Mouse (Mus musculus): Measurements from ENCODE around the gene Coro2b. TPM values are rescaled to one million over a fixed set of nuclear protein-coding genes. Genes with fewer than 3 reads are reported as not detected.
A peak's percentile ranks its signal among the peaks of the same experiment; 100 is the strongest.

Gene Coro2b
- polyA plus RNA-seq, 1 experiment = 6.1 TPM

- peak overlapping the region; percentile 24 for H3K27ac ChIP-seq (replicated peaks; ENCODE audit: low read depth, low read length)
- H3K4me1 ChIP-seq (ENCODE audit: control insufficient read depth, insufficient read depth, insufficient read length, low read length) = peaks cover 24% of the 10 kb centered on the region
- no peak overlapping the region for H3K4me3 ChIP-seq (ENCODE audit: insufficient read depth, low read depth, low read length)
Measured at GRCm38 (mm10) chr9:62513492-62514133, 23.2 kb downstream of the Coro2b start.

- H3K27ac ChIP-seq (replicated peaks; ENCODE audit: low read depth, low read length) = no peak overlapping the region
- peaks cover 47% of the 10 kb centered on the region for H3K4me1 ChIP-seq (ENCODE audit: control insufficient read depth, insufficient read depth, insufficient read length, low read length)
- H3K4me3 ChIP-seq (ENCODE audit: insufficient read depth, low read depth, low read length) = no peak overlapping the region
Measured at GRCm38 (mm10) chr9:62510530-62510936, 26.3 kb downstream of the Coro2b start.

DNA sequence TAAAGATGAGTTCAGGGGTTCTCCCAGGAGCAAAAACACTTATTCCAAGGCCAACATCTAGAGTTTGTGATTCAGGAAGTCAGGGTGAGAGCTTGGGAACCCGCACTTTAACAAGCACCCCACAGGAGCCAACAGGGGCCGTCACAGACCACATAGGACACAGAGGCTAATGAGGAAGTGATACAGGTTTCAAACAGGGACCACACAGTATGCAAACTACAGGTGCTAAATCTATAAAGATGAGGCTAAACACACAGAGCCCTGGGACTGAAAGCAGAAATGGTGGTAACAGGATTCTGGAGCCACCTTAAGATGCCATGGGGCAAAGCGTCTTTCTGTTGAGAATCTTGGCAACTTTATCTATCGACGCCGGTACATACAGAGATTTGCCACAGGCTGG lies 27.2 kb downstream of the Coro2b start:
- Histone ChIP-seq H3K4me1 (ENCODE audit: control insufficient read depth, insufficient read depth, insufficient read length, low read length) (peaks cover 48% of the 10 kb centered on the region), H3K27ac (replicated peaks; ENCODE audit: low read depth, low read length) (no peak overlapping the region), H3K4me3 (ENCODE audit: insufficient read depth, low read depth, low read length) (no peak overlapping the region)

- H3K4me1 ChIP-seq (ENCODE audit: control insufficient read depth, insufficient read depth, insufficient read length, low read length) = peaks cover 46% of the 10 kb centered on the region
- no peak overlapping the region for H3K4me3 ChIP-seq (ENCODE audit: insufficient read depth, low read depth, low read length)
- no peak overlapping the region for H3K27ac ChIP-seq (replicated peaks; ENCODE audit: low read depth, low read length)
Measured at GRCm38 (mm10) chr9:62508740-62509524, 27.9 kb downstream of the Coro2b start.

- Histone ChIP-seq H3K4me3 (ENCODE audit: insufficient read depth, low read depth, low read length) (no peak overlapping the region), H3K4me1 (ENCODE audit: control insufficient read depth, insufficient read depth, insufficient read length, low read length) (peaks cover 44% of the 10 kb centered on the region), H3K27ac (replicated peaks; ENCODE audit: low read depth, low read length) (peak overlapping the region; percentile 93)
Measured at GRCm38 (mm10) chr9:62506467-62507067, 30.3 kb downstream of the Coro2b start.

- H3K4me1 ChIP-seq (ENCODE audit: control insufficient read depth, insufficient read depth, insufficient read length, low read length) = peaks cover 43% of the 10 kb centered on the region
- no peak overlapping the region for H3K27ac ChIP-seq (replicated peaks; ENCODE audit: low read depth, low read length)
Measured at GRCm38 (mm10) chr9:62504129-62504528, 32.7 kb downstream of the Coro2b start.

DNA sequence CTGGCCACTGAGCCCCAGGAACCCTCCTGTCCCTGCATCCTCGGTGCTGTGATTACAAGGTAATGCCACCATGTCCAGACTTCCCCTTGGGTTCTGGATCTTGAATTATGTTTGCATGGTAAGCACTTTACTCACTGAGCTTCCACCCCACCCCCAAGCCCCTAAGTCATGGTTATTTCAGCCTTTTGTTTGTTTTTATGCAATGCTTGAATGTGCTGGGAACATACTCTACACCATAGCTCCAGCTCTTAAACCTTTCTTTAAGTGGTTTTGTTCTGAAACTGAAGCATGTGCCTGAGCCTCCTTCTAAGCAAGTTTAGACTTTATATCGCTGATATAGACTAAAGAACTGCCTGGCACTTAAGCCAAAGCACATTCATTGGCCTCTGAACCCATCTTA lies 34.5 kb downstream of the Coro2b start:
- Histone ChIP-seq H3K4me3 (ENCODE audit: insufficient read depth, low read depth, low read length) (no peak overlapping the region), H3K27ac (replicated peaks; ENCODE audit: low read depth, low read length) (no peak overlapping the region), H3K4me1 (ENCODE audit: control insufficient read depth, insufficient read depth, insufficient read length, low read length) (peaks cover 49% of the 10 kb centered on the region)

More at GRCm38 (mm10) chr9:62504129-62504528, 32.7 kb downstream of the Coro2b start:
- no peak overlapping the region for H3K4me3 ChIP-seq (ENCODE audit: insufficient read depth, low read depth, low read length)

DNA sequence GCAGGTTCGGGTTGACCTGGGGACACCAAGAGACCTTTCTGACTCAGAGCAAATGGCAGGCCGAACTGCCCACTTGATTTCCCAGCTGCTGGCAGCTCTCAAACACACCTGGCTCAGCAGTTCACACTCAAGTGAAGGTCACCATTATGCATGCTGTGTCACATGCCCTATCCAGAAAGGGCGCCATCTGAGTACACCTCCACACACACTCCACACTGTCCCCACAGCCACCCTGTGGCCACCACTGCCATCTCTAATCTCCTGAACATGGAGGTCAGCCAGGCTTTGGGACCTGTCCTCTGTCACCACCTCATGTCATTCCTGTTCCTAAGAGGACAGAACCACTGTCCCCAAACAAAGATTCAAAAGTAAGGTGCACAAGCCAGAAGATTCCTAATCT lies 35.3 kb downstream of the Coro2b start:
- Histone ChIP-seq H3K4me3 (ENCODE audit: insufficient read depth, low read depth, low read length) (no peak overlapping the region), H3K4me1 (ENCODE audit: control insufficient read depth, insufficient read depth, insufficient read length, low read length) (peaks cover 45% of the 10 kb centered on the region), H3K27ac (replicated peaks; ENCODE audit: low read depth, low read length) (no peak overlapping the region)

GRCm38 (mm10) chr9:62500007-62500406 lies 36.8 kb downstream of the Coro2b start:
- H3K27ac ChIP-seq (replicated peaks; ENCODE audit: low read depth, low read length) = no peak overlapping the region
- H3K4me1 ChIP-seq (ENCODE audit: control insufficient read depth, insufficient read depth, insufficient read length, low read length) = peaks cover 31% of the 10 kb centered on the region
- H3K4me3 ChIP-seq (ENCODE audit: insufficient read depth, low read depth, low read length) = no peak overlapping the region

DNA sequence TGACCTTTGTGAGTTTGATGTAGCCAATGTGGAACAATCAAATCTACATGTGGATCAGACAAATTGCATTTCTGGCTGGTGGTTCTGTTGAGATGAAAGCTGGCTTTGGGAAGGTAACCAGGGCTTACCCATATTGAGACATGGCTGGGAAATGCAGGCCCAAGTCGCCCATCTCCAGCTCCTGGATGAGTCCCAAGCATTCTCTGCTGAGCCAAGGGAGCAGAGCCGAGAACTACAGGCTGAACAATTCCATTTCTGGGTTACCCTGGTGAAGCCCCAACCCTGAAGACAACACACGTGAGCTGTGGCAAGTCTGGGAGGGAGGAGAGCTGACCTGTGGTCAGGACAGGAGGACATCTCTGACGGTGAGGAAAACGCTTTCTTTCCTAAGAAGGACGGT lies 37.9 kb downstream of the Coro2b start:
- Histone ChIP-seq H3K27ac (replicated peaks; ENCODE audit: low read depth, low read length) (no peak overlapping the region; the same call in 1 of the 2 replicates), H3K4me1 (ENCODE audit: control insufficient read depth, insufficient read depth, insufficient read length, low read length) (peaks cover 27% of the 10 kb centered on the region), H3K4me3 (ENCODE audit: insufficient read depth, low read depth, low read length) (no peak overlapping the region)

GRCm38 (mm10) chr9:62497135-62498092 lies 39.4 kb downstream of the Coro2b start:
- H3K27ac ChIP-seq (replicated peaks; ENCODE audit: low read depth, low read length) = peak overlapping the region; percentile 28; the same call in 1 of the 2 replicates
- peaks cover 25% of the 10 kb centered on the region for H3K4me1 ChIP-seq (ENCODE audit: control insufficient read depth, insufficient read depth, insufficient read length, low read length)
- no peak overlapping the region for H3K4me3 ChIP-seq (ENCODE audit: insufficient read depth, low read depth, low read length)

DNA sequence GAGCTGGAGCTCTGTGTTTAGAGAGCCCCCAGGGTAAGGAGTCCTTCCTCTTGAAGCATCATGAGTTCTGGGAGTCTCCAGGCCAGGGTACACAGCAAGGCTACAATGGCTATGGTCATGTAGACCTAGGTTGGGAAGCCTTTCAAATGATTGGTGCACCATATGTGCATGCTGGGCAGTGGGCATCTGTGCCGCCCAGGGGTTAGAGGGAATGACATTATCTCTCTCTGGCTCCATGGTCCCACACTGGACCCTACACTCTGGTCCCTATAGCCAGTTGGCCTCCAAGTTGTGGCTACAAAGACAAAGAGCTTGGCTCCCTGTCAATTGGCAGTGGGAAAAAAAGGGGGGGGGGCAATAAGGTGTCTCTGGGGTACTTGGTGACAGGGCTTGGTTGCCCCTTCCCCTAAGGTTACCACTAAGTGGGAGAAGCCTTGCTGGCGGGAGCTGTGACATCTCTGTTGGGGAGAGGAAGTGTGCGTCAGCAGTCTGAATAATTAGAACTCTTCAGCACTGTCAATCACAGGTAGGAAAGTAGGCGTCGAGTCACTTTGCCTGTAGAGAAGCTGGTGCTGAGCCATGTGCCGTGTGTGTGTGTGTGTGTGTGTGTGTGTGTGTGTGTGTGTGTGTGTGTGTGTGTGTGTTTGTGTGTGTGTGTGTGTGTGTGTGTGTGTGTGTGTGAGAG lies 44.4 kb downstream of the Coro2b start:
- Histone ChIP-seq H3K4me3 (ENCODE audit: insufficient read depth, low read depth, low read length) (no peak overlapping the region), H3K27ac (replicated peaks; ENCODE audit: low read depth, low read length) (no peak overlapping the region), H3K4me1 (ENCODE audit: control insufficient read depth, insufficient read depth, insufficient read length, low read length) (peaks cover 11% of the 10 kb centered on the region)

DNA sequence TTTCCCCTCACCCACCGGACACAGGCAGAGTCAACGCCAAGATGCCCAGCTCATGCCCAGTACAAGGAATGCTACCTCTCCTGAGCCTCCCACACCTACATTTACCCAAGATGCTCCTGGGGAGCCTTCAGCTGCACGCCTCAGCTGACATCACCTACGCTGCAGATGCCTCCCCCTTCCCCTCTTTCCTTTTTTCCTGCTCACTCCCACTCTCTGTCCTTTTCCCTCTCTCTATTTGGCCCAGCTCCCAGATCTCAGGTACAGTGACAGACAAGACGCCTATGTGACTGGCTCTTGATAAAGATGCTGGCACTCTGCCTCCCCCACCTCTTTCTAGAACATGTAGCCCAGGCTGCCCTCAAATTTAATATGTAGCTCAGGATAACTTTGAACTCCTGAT lies 45.2 kb downstream of the Coro2b start:
- Histone ChIP-seq H3K4me3 (ENCODE audit: insufficient read depth, low read depth, low read length) (no peak overlapping the region), H3K4me1 (ENCODE audit: control insufficient read depth, insufficient read depth, insufficient read length, low read length) (peaks cover 7% of the 10 kb centered on the region), H3K27ac (replicated peaks; ENCODE audit: low read depth, low read length) (no peak overlapping the region)

- Histone ChIP-seq H3K27ac (replicated peaks; ENCODE audit: low read depth, low read length) (0 out of 2 replicates have a peak overlapping the region, but pooled peaks have one; percentile 46), H3K4me3 (ENCODE audit: insufficient read depth, low read depth, low read length) (no peak overlapping the region), H3K4me1 (ENCODE audit: control insufficient read depth, insufficient read depth, insufficient read length, low read length) (peaks cover 7% of the 10 kb centered on the region)
Measured at GRCm38 (mm10) chr9:62491104-62491503, 45.7 kb downstream of the Coro2b start.
